Mouse (Mus musculus) thymus, adult 2 months (tissue): ENCODE measurements around the gene Ccser2. TPM values are rescaled to one million over a fixed set of nuclear protein-coding genes. Genes with fewer than 3 reads are reported as not detected.

Source experiments
- DNase-seq: peaks from one replicate; pipeline ENCODE4 v3.0.0; 2021
- H3K27ac ChIP-seq: fragments of 200-500 bp; 2 replicates; pipeline ENCODE4 v1.5.1; 2012; ENCODE audit warnings: low read length, control low read depth; ENCODE audit not compliant: control insufficient read depth, insufficient read depth
- H3K27me3 ChIP-seq: fragments of 200-500 bp; 2 replicates; pipeline ENCODE4 v1.6.1; 2012; ENCODE audit warnings: mild to moderate bottlenecking, low read length, moderate library complexity, mixed read lengths; ENCODE audit not compliant: control insufficient read depth, insufficient read depth
- H3K36me3 ChIP-seq: fragments of 200-500 bp; 2 replicates; pipeline ENCODE4 v1.6.1; 2012; ENCODE audit warnings: mild to moderate bottlenecking, low read length, moderate library complexity; ENCODE audit not compliant: control insufficient read depth, insufficient read depth
- H3K4me1 ChIP-seq: fragments of 200-500 bp; replicated peaks from 2 replicates; pipeline ENCODE4 v1.6.1; 2012; ENCODE audit warnings: low read length; ENCODE audit not compliant: control insufficient read depth, insufficient read depth
- H3K4me3 ChIP-seq: fragments of 200-500 bp; 2 replicates; pipeline ENCODE4 v1.5.1; 2012; ENCODE audit warnings: mild to moderate bottlenecking, low read length, control low read depth, moderate library complexity; ENCODE audit not compliant: control insufficient read depth, insufficient read depth
- CTCF ChIP-seq: fragments of 200-500 bp; IDR thresholded peaks from 2 replicates; pipeline ENCODE4 v1.5.1; 2012; ENCODE audit warnings: mild to moderate bottlenecking, control low read depth, low read length, moderate library complexity, borderline replicate concordance; ENCODE audit not compliant: control insufficient read depth, poor library complexity, insufficient read depth; ENCODE audit errors: extremely low read depth
- POLR2A ChIP-seq: fragments of 200-500 bp; IDR thresholded peaks from 2 replicates; pipeline ENCODE4 v1.6.1; 2012; ENCODE audit warnings: mild to moderate bottlenecking, low read length, control low read depth, moderate library complexity; ENCODE audit not compliant: control insufficient read depth, poor library complexity, insufficient read depth; ENCODE audit errors: extremely low read depth
- WGBS: fragments of 180-500 bp; shearing (Covaris S2); methylation state at CpG from one replicate; pipeline ENCODE4 v1.1.7; 2018; 5-methylcytosine and 5-hydroxymethylcytosine counted together
- polyA plus RNA-seq: library from polyadenylated mRNA; depleted of rRNA; stranded (reverse); fragments of >200 nt; gene quantifications from 2 replicates; pipeline ENCODE4 v1.2.3, GENCODE M21; 2012; rRNA removed

Gene Ccser2
- 15.8 and 18.1 TPM in 2 replicates for polyA plus RNA-seq

DNA sequence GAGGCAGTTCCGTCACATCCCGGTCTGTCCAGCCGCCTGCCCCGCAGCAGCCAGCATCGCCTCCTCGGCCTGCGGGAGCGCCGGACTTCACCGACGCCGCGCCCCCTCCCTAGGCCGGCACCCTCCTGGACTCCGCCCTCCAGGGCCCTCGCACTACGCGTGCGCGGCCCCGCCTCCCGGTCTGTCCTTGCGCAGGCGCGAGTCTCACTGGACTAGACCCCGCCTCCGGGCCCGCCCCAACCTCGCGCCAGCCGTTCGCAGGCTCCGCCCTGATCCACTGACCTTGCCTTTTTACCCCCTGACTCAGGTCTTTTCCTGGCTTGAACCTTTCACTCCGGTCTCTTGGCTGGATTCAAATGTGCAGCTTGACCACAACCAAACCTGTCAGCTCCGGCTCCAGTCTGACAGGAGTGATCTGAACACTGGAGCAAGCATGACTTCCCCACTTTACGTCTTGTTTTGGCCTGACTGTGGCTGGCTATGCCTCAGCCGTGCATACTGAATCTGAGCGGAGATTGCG is at the start of gene Ccser2:
Gene Ccser2 (minus strand): TSS at position 150 of the 520 bp plus-strand sequence.
- Histone ChIP-seq H3K4me3 (peak within 1 kb of the TSS; percentile 82), H3K36me3 (no peaks in the 10 kb centered on the region), H3K27ac (no peak within 1 kb of the TSS), H3K27me3 (no peaks in the 10 kb centered on the region), H3K4me1 (peaks cover 2% of the 10 kb centered on the region; the same call in 1 of the 2 replicates)
- TF ChIP-seq POLR2A (peak; percentile 57), CTCF (peak; percentile 52; the same call in 1 of the 2 replicates)
- peak; percentile 99 for DNase-seq
- WGBS, result under 1% methylated on average over 37 of the region's 39 CpGs

DNA sequence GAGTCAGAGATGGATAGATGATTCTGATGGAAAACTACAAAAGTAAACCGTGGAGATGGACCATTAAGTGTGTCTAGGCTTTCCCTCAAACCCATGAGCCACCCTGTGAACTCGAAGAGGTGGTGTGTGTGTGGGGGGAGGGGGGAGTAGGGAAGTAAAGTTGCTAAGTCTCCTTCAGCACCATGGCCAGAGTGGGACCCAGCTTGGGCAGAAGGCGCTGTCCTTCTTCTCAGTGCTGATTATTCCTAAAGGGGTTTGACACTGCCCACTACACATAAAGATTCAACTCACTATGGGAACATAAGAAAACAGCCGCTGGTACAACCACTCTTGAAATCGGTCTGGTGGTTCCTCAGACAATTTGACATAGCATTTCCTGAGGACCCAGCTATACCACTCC is 47.3 kb upstream of the Ccser2 start:
- no peaks in the 10 kb centered on the region for H3K27me3 ChIP-seq
- H3K36me3 ChIP-seq, result no peaks in the 10 kb centered on the region
- no peak overlapping the region for H3K4me3 ChIP-seq
- WGBS, result 31% methylated on average over 5 of the region's 5 CpGs
- DNase-seq, result no peak
- H3K27ac ChIP-seq, result no peak overlapping the region
- TF ChIP-seq CTCF, result no peak
- TF ChIP-seq POLR2A, result no peak
- H3K4me1 ChIP-seq, result no peaks in the 10 kb centered on the region

DNA sequence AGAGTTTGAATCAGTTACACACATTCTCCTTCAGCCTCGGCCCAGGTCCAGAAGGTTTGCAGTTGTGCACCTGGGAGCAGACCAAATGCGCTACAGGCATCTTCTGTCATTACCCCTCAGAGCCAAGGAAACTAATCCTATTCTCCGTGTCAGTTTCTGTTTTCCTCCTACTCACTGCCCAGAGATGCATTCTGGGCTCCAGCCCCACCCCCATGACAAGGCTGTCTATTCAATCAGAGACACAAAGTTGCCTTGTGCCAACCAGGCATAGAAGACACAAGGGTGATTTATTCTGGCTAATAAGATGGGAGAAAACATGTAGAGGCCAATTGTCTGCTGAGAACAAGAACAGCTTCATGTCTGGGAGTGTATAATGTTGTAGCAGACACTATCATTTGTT is 45.1 kb upstream of the Ccser2 start:
- 66% methylated on average over 3 of the region's 3 CpGs for WGBS
- Histone ChIP-seq H3K27ac (no peak overlapping the region), H3K4me1 (no peaks in the 10 kb centered on the region), H3K27me3 (no peaks in the 10 kb centered on the region), H3K36me3 (no peaks in the 10 kb centered on the region), H3K4me3 (no peak overlapping the region)
- no peak for DNase-seq
- TF ChIP-seq CTCF (no peak), POLR2A (no peak)

DNA sequence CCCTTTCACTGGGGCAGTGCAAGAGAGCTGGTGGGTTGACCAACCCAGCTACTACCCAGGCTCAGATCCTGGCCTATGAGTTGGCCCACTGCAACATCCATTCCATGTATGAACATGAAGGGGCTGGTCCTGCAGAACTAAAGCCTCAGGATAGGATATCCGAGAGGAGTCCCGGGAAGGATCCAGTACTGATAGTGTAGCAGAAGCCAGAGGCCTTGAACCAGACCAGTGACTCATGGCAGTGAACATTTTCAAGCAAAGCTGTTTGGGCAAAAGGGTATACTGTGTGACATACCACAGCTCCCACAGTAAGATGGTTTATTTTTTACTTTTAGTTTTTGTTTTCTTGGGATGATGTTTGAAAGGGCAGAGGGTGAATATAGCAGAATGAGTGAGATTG is 41.1 kb upstream of the Ccser2 start:
- H3K4me3 ChIP-seq, result no peak overlapping the region
- no peak overlapping the region for H3K27ac ChIP-seq
- WGBS, result 92% methylated on average over 2 of the region's 2 CpGs

DNA sequence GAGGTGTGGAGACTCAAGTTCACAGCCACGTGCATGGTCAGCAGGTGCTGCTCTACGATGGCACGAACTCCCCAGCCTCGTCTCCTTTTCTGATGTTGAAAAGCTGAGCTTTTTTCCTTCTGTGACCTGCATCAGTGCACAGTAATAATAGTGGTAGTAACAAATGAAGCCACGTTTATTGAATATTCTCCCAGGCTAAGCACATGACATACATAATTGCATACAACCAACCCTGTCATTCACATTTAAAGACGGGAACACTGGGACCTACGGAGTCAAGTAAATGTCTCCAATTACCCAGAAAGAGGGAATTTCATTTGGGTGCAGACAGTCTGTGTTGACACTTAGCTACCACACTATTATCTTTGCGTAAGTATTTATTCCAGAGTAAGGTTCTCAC is 37.9 kb upstream of the Ccser2 start:
- no peak overlapping the region for H3K27ac ChIP-seq
- no peaks in the 10 kb centered on the region for H3K27me3 ChIP-seq
- no peaks in the 10 kb centered on the region for H3K4me1 ChIP-seq
- 89% methylated on average over 8 of the region's 8 CpGs for WGBS
- no peak overlapping the region for H3K4me3 ChIP-seq
- DNase-seq, result no peak
- TF ChIP-seq POLR2A, result no peak
- no peak for TF ChIP-seq CTCF
- H3K36me3 ChIP-seq, result no peaks in the 10 kb centered on the region

More for the DNA sequence above, 41.1 kb upstream of the Ccser2 start:
- no peaks in the 10 kb centered on the region for H3K4me1 ChIP-seq
- no peaks in the 10 kb centered on the region for H3K27me3 ChIP-seq
- DNase-seq, result no peak
- H3K36me3 ChIP-seq, result no peaks in the 10 kb centered on the region
- no peak for TF ChIP-seq POLR2A
- no peak for TF ChIP-seq CTCF

DNA sequence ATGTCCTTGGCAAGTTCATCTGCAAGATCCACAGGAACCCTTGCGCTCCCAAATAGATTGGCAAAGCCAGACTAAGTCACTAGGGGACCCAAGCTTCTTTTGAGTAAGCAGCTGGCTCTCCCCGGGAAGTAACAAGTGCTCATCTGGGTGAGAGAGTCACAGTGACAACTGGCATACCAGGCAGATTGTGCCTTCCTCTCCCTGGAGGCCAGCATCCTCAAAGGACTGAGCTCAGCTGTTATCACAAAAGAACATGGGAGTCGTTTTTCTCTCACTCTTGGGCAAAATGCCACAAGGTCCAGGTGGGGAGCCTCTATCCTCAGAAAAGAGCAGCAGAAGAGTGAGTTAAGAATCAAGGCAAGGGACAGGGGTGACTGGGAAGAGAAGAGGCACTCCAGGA is 37.3 kb upstream of the Ccser2 start:
- H3K4me1 ChIP-seq, result no peaks in the 10 kb centered on the region
- no peak for DNase-seq
- WGBS, result 38% methylated on average over 3 of the region's 3 CpGs
- no peak overlapping the region for H3K4me3 ChIP-seq
- no peaks in the 10 kb centered on the region for H3K27me3 ChIP-seq
- no peak for TF ChIP-seq POLR2A
- no peak for TF ChIP-seq CTCF
- H3K36me3 ChIP-seq, result no peaks in the 10 kb centered on the region
- no peak overlapping the region for H3K27ac ChIP-seq

DNA sequence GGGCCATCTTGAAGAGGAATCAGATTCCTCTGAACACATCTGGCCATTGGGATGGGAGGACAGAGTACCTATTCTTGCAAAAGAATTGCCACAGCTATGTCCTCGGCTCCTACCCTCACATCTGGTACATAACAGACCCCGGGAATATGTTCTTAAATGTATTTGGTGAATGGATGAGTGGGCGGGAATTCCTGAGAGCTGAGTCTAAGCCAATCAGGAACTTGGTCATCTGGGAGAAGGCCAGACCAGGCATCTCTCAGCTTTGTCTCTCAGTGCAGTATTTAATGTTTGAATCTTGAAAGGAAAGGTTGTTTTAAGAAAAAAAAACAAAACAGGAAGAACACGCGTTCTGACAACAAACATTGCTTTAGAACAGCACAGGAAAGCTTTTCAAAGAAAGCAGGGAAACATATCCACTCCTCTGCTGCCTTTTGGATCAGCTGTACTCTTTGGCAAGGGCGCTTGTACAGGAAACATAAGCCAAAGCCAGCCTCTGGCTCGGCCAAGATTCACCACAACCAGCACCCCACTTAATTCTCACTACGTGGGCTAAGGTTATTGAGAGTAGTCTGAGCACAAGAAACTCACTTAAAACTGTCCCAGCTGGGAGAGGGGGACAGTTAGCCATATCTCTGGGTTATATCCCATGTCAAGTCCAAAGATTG is 35.0 kb upstream of the Ccser2 start:
- no peaks in the 10 kb centered on the region for H3K36me3 ChIP-seq
- no peaks in the 10 kb centered on the region for H3K4me1 ChIP-seq
- no peak overlapping the region for H3K27ac ChIP-seq
- whole genome bisulfite sequencing, result 79% methylated on average over 8 of the region's 8 CpGs
- H3K4me3 ChIP-seq, result no peak overlapping the region
- no peak for TF ChIP-seq POLR2A
- no peak for TF ChIP-seq CTCF
- DNase-seq, result no peak
- H3K27me3 ChIP-seq, result no peaks in the 10 kb centered on the region
